Mouse (Mus musculus) embryonic facial prominence, embryonic 11.5 days (tissue): ENCODE measurements around the gene Il18r1. TPM values are rescaled to one million over a fixed set of nuclear protein-coding genes. Genes with fewer than 3 reads are reported as not detected.
A peak's percentile ranks its signal among the peaks of the same experiment; 100 is the strongest.

Source experiments
- ATAC-seq: fragments of 200-750 bp; cut with Nextera tagmentation; replicated peaks from 2 replicates; pipeline ENCODE4 v1.8.0; 2017; ENCODE audit warnings: low read depth; ENCODE audit not compliant: insufficient number of reproducible peaks, low FRiP score, low TSS enrichment
- DNase-seq: peaks from one replicate; pipeline ENCODE4 v3.0.0-alpha.2; 2015; ENCODE audit warnings: low spot score
- H3K27ac ChIP-seq: fragments of 300-500 bp; sonication (generic); replicated peaks from 2 replicates; pipeline ENCODE4 v1.5.1; 2014; ENCODE audit warnings: mild to moderate bottlenecking, low read depth, low read length, control low read depth
- H3K27me3 ChIP-seq: fragments of 300-500 bp; sonication (generic); 2 replicates; pipeline ENCODE4 v1.6.1; 2014; ENCODE audit warnings: mild to moderate bottlenecking, low read length, moderate library complexity, mixed read lengths; ENCODE audit not compliant: control insufficient read depth, insufficient read depth
- H3K36me3 ChIP-seq: fragments of 300-500 bp; sonication (generic); replicated peaks from 2 replicates; pipeline ENCODE4 v1.6.1; 2014; ENCODE audit warnings: low read depth, mild to moderate bottlenecking, low read length, moderate library complexity, mixed read lengths; ENCODE audit not compliant: control insufficient read depth, insufficient read depth
- H3K4me1 ChIP-seq: fragments of 300-500 bp; sonication (generic); 2 replicates; pipeline ENCODE4 v1.6.1; 2014; ENCODE audit warnings: low read length, mixed read lengths; ENCODE audit not compliant: control insufficient read depth, insufficient read depth
- H3K4me2 ChIP-seq: fragments of 300-500 bp; sonication (generic); 2 replicates; pipeline ENCODE4 v1.6.1; 2014; ENCODE audit warnings: low read depth, mild to moderate bottlenecking, control low read depth, low read length, moderate library complexity
- H3K4me3 ChIP-seq: fragments of 300-500 bp; sonication (generic); 2 replicates; pipeline ENCODE4 v1.5.1; 2014; ENCODE audit warnings: low read depth, low read length, control low read depth
- H3K9ac ChIP-seq: fragments of 300-500 bp; sonication (generic); replicated peaks from 2 replicates; pipeline ENCODE4 v1.6.1; 2014; ENCODE audit warnings: mild to moderate bottlenecking, control low read depth, low read length
- H3K9me3 ChIP-seq: fragments of 300-500 bp; sonication (generic); replicated peaks from 2 replicates; pipeline ENCODE4 v1.6.1; 2016; ENCODE audit warnings: mild to moderate bottlenecking, low read length, inconsistent platforms, mixed read lengths; ENCODE audit not compliant: control insufficient read depth
- WGBS: fragments of 180-500 bp; shearing (Covaris S2); extraction: QIAGEN DNeasy Blood & Tissue Kit; methylation state at CpG from one replicate; pipeline ENCODE4 v1.1.7; 2014; 5-methylcytosine and 5-hydroxymethylcytosine counted together
- polyA plus RNA-seq: library from polyadenylated mRNA; unstranded; fragments of >200 nt; fragmentation: Nextera tagmentation; extraction: Ambion mirVana; gene quantifications from 2 replicates; pipeline ENCODE4 v1.2.1, GENCODE M21; 2014

Gene Il18r1
- polyA plus RNA-seq, 1 experiment from 2014 or later: not detected

DNA sequence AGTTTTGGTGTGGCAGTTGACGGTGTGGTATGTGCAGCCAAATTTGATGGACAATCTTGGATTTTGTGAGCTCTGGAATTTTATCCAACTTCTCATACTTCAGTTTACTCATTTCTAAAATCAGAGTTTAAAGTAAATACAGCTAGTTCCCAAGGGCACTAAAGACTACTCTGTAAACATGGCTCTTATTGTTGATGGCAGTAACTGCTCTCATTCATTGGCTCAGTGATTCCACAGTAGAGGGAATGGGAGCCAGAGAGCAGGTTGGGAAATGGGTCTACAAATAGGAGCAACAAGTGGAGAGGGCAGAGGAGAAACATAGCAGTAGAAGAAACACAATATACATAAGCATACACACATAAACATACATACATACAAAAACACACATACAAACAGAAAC is 34.4 kb downstream of the Il18r1 start:
- no peak for DNase-seq
- Histone ChIP-seq H3K4me3 (no peak overlapping the region), H3K27me3 (no peaks in the 10 kb centered on the region), H3K27ac (no peak overlapping the region), H3K4me2 (no peak overlapping the region), H3K9me3 (no peaks in the 10 kb centered on the region), H3K4me1 (no peaks in the 10 kb centered on the region), H3K36me3 (no peaks in the 10 kb centered on the region), H3K9ac (no peak overlapping the region)
- no peak for ATAC-seq
- 86% methylated on average over 1 of the region's 1 CpGs for WGBS

DNA sequence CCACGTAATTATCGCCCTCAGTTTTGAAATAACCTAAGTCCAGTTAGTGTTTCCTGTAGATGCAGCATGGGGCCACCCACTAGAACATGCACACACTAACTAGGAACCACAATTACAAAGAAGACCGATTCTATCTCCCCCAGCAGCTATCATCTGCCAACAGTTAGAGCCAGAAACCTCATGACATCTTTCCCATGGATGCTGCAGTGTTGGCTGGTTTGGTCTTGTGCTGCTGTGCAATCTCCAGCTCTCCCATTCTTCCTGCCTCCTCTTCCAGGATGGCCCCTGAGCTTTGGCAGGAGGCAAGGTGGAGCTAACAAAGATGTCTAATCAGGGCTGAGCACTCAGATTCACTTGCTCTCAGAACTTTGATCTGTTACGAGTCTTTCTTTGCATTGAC is 35.8 kb downstream of the Il18r1 start:
- 87% methylated on average over 4 of the region's 4 CpGs for WGBS
- Histone ChIP-seq H3K36me3 (no peaks in the 10 kb centered on the region), H3K9me3 (no peaks in the 10 kb centered on the region), H3K9ac (no peak overlapping the region), H3K4me3 (no peak overlapping the region), H3K4me2 (no peak overlapping the region), H3K4me1 (no peaks in the 10 kb centered on the region), H3K27ac (no peak overlapping the region), H3K27me3 (no peaks in the 10 kb centered on the region)
- DNase-seq (no peak), ATAC-seq (no peak)

DNA sequence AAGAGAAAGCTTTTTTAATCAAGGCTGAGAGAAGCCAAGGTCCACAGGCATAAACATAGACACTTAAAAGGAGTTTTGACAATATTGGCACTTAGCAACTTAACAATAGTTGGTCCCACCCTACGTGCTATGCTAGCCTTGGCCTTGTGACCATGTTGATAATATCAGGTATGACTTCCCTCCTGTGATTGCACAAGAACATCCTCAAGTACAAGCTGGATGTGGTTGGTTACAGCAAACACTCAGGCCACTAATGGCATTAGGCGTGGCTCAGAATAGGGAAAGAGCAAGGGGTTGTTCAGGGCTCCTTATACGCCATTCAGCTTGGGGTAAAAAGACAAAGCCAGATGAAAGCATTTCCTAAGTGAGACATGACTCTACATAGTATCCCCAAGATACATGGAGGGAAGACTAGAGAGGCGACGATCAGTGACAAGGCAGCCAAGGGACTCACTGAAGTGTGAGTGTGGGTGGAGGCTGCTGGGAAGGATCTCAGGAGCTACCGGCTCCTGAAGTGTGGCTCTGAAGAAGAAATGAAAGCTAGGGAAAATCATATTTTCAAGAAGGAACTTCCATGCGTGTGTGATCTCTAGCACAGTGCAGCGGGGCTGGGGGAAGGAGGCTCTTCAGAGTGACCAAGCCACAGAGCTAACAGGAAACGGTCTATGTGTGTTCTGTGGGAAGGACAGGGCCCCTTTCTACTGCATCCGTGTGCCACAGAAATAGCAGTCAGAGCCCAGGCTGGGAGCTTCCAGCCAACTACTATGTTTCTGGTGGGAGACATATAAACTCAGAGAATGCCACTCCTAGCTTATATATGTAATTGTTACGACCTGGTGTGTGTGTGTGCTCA is 36.4 kb downstream of the Il18r1 start:
- no peak overlapping the region for H3K4me3 ChIP-seq
- H3K4me1 ChIP-seq: no peaks in the 10 kb centered on the region
- H3K9ac ChIP-seq: no peak overlapping the region
- no peak overlapping the region for H3K4me2 ChIP-seq
- no peak overlapping the region for H3K27ac ChIP-seq
- H3K9me3 ChIP-seq: no peaks in the 10 kb centered on the region
- H3K27me3 ChIP-seq: no peaks in the 10 kb centered on the region
- no peaks in the 10 kb centered on the region for H3K36me3 ChIP-seq
- DNase-seq: no peak
- WGBS: 91% methylated on average over 11 of the region's 11 CpGs
- no peak for ATAC-seq

DNA sequence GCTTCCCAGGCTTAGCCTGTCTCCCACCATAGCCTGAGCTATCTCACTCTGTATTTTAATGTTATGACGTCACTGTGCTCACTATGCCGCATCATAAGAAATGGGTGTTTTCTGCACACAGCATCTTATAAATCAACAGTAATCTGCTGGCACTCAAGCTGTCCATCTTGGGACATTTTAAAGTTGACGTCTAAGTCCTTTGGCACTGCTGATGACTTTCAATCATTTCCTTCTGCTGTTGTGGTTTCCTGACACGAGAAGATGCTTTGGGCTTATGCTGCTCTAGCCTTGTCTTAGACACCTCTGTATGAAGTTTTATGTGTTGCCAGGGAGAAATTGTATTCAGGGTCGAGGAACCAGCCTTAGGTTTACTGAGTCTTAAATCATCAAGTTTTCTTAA is 39.2 kb downstream of the Il18r1 start:
- H3K4me2 ChIP-seq: no peak overlapping the region
- 76% methylated on average over 5 of the region's 5 CpGs for WGBS
- H3K27me3 ChIP-seq: no peaks in the 10 kb centered on the region
- no peaks in the 10 kb centered on the region for H3K36me3 ChIP-seq
- no peaks in the 10 kb centered on the region for H3K9me3 ChIP-seq
- no peak overlapping the region for H3K9ac ChIP-seq
- H3K4me1 ChIP-seq: no peaks in the 10 kb centered on the region
- ATAC-seq (no peak), DNase-seq (no peak)
- no peak overlapping the region for H3K27ac ChIP-seq
- H3K4me3 ChIP-seq: no peak overlapping the region

DNA sequence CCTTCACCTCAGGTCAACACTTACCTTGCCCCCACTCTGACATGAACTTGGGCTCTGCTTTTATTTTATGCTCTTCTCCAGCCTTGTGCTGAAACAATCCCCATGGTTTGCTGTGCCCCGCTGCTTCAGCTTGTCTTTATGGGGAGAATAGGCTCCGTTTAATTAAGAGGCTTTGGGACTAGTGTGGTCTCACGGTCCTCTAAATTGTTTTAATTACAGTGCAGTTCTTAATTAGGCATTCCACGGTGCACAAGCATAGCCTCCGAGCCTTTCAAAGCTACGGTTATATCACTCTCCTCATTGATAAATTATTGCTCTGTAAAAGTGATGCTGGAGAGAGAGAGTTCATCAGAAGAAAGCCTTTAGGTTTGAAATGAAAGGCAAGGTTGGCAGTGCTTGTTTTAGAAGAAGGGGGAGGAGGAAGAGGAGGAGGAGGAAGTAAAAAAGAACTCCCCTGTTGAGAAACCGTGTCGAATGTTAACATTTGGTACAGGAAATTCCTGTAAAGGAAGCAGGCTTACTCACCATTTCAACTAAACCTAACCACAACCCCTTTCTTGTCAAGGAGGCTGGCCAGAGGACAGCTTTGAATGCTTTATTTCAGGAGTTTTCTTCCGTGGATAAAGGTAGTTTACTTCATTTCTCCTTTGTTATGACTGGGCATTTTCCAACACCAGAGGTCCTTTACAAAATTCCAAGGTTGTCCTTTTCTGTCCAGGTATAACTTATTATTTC is 49.7 kb downstream of the Il18r1 start, which contains the start of gene Il18rap:
TSS of gene Il18rap (plus strand) at position 512 of the 735 bp plus-strand sequence.
- ATAC-seq (no peak), DNase-seq (peak; percentile 34)
- no peak within 1 kb of the TSS for H3K4me2 ChIP-seq
- H3K9me3 ChIP-seq: no peaks in the 10 kb centered on the region
- H3K4me3 ChIP-seq: no peak within 1 kb of the TSS
- no peaks in the 10 kb centered on the region for H3K27me3 ChIP-seq
- H3K27ac ChIP-seq: no peak within 1 kb of the TSS
- 26% methylated on average over 9 of the region's 9 CpGs for WGBS
- no peaks in the 10 kb centered on the region for H3K36me3 ChIP-seq
- H3K9ac ChIP-seq: no peak within 1 kb of the TSS
- no peaks in the 10 kb centered on the region for H3K4me1 ChIP-seq

DNA sequence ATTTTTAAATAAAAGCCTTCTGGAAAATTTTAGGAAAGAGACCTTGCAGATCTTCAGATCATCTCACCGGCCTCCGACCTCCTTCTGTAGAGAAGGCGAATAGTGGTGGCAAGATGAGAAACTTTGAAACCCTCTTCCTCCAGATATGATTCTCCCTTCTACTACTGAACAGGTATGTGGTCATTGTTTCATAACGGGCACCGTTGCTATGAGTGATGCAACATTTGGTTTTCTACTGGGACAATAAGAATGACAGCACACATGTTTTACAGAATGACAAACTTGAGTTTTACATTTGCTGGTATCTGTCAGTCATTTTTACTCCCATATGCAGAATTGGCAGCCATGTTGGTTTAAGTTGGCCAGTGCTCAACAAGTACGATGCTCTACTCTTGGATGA is 51.0 kb downstream of the Il18r1 start:
- Histone ChIP-seq H3K4me3 (no peak overlapping the region), H3K4me2 (no peak overlapping the region), H3K36me3 (no peaks in the 10 kb centered on the region), H3K9me3 (no peaks in the 10 kb centered on the region), H3K27me3 (no peaks in the 10 kb centered on the region), H3K4me1 (no peaks in the 10 kb centered on the region), H3K9ac (no peak overlapping the region), H3K27ac (no peak overlapping the region)
- WGBS: 96% methylated on average over 6 of the region's 6 CpGs
- no peak for ATAC-seq
- DNase-seq: no peak

DNA sequence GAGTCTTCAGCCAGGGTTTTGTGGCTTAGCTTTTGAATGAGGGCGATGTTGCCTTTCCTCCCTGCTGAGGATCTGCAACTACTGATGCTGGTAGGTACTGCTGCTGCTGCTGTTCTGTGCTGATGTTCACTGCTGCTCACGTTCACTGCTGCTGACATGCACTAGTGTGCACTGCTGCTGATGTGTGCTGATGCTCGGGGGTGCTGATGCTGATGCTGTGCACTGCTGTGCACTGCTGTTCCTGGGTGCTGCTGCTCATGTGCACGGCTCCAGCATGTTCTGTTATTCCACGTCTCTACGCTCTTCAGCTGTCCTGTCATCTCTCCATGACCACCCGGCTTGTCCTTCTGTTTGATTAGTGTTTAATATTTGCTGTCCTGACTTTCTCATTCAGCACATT is 57.6 kb downstream of the Il18r1 start:
- H3K9ac ChIP-seq: no peak overlapping the region
- no peaks in the 10 kb centered on the region for H3K9me3 ChIP-seq
- WGBS: 84% methylated on average over 7 of the region's 7 CpGs
- no peak overlapping the region for H3K4me3 ChIP-seq
- H3K36me3 ChIP-seq: no peaks in the 10 kb centered on the region
- H3K4me1 ChIP-seq: no peaks in the 10 kb centered on the region
- no peak overlapping the region for H3K27ac ChIP-seq
- no peak for ATAC-seq
- no peaks in the 10 kb centered on the region for H3K27me3 ChIP-seq
- H3K4me2 ChIP-seq: no peak overlapping the region
- DNase-seq: no peak
